In the genomic region with DNA sequence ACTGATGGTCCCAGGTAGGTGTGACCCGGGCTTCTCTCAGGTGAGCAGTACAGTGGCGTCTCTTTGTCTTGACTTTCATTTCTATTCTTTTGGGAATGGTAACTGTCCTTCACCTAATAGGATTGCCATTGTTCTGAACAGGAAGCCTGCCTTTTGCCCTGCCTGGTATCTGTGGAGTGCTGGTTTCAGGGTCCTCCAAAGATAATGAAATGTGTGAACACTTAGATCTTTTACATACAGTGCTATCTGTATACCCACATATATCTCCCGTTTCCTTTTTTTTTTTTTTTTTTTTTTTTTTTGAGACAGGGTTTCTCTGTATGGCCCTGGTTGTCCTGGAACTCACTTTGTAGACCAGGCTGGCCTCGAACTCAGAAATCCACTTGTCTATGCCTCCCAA, we compare ENCODE assay signal across 22 mouse cellular contexts. TPM values are rescaled to one million over a fixed set of nuclear protein-coding genes. Genes with fewer than 3 reads are reported as not detected.
"Had no signal": no experiment of that assay in that cellular context is flagged by ENCODE, and none has a peak within 500 bp of the region (broad histone marks: within the 10 kb centered on the region; RNA-seq: fewer than 3 reads in every experiment).

No protein-coding gene starts in this region.

- H3K9ac ChIP-seq: intestine, embryonic 15.5 days; kidney, embryonic 15.5 days; limb, embryonic 12.5 days; limb, embryonic 15.5 days had no signal

- H3K4me2 ChIP-seq: intestine, embryonic 15.5 days; kidney, embryonic 15.5 days; limb, embryonic 12.5 days; limb, embryonic 15.5 days had no signal

- DNase-seq: kidney, adult 11 months; kidney, adult 8-10 months; kidney, postnatal 10 days; kidney, postnatal 36 days; left cerebral cortex, postnatal 4 days; lung, adult 2 months; lung, postnatal 14 days; lung, postnatal 4 days; midbrain, embryonic 14.5 days; thymus, adult 2 months; thymus, postnatal 14 days; thymus, postnatal 4 days had no signal

- H3K9me3 ChIP-seq: intestine, embryonic 15.5 days; kidney, embryonic 15.5 days; limb, embryonic 12.5 days; limb, embryonic 15.5 days; midbrain, embryonic 10.5 days had no signal

- ATAC-seq: intestine, embryonic 15.5 days had no signal

- H3K27ac ChIP-seq: intestine, embryonic 15.5 days; kidney, embryonic 15.5 days; limb, embryonic 12.5 days; limb, embryonic 15.5 days; midbrain, embryonic 10.5 days; stomach, postnatal 0 days had no signal

- H3K4me3 ChIP-seq: intestine, embryonic 15.5 days; kidney, embryonic 15.5 days; limb, embryonic 12.5 days; limb, embryonic 15.5 days; midbrain, embryonic 10.5 days had no signal

- H3K27me3 ChIP-seq: intestine, embryonic 15.5 days; kidney, embryonic 15.5 days; limb, embryonic 12.5 days; limb, embryonic 15.5 days had no signal

- H3K4me1 ChIP-seq: intestine, embryonic 15.5 days; kidney, embryonic 15.5 days; limb, embryonic 12.5 days; limb, embryonic 15.5 days; midbrain, embryonic 10.5 days had no signal

RNA-seq across cellular contexts. Expression of a gene that starts 23.7 kb away (rescaled TPM):
- total RNA-seq: layer of hippocampus, postnatal 14 days; left cerebral cortex, adult 8-10 months; left cerebral cortex, postnatal 14 days; left cerebral cortex, postnatal 4 days; megakaryocyte, adult 5-6 weeks had no signal
